Mouse (Mus musculus) neural tube, embryonic 12.5 days (tissue): Measurements from ENCODE around the gene Slitrk1. TPM values are rescaled to one million over a fixed set of nuclear protein-coding genes. Genes with fewer than 3 reads are reported as not detected.

Experiments
- ATAC-seq: fragments of 200-750 bp; cut with Nextera tagmentation; 2 replicates; pipeline ENCODE4 v1.8.0; 2017; ENCODE audit warnings: low read depth, mild to moderate bottlenecking, moderate TSS enrichment, moderate library complexity; ENCODE audit not compliant: low FRiP score
- H3K27ac ChIP-seq: fragments of 300-500 bp; sonication (generic); 2 replicates; pipeline ENCODE4 v1.5.1; 2016
- H3K27me3 ChIP-seq: fragments of 300-500 bp; sonication (generic); replicated peaks from 2 replicates; pipeline ENCODE4 v1.6.1; 2016; ENCODE audit warnings: mild to moderate bottlenecking
- H3K36me3 ChIP-seq: fragments of 300-500 bp; sonication (generic); 2 replicates; pipeline ENCODE4 v1.6.1; 2016; ENCODE audit warnings: mild to moderate bottlenecking
- H3K4me1 ChIP-seq: fragments of 300-500 bp; sonication (generic); 2 replicates; pipeline ENCODE4 v1.6.1; 2016
- H3K4me2 ChIP-seq: fragments of 300-500 bp; sonication (generic); replicated peaks from 2 replicates; pipeline ENCODE4 v1.6.1; 2016; ENCODE audit warnings: mild to moderate bottlenecking
- H3K4me3 ChIP-seq: fragments of 300-500 bp; sonication (generic); 2 replicates; pipeline ENCODE4 v1.5.1; 2016
- H3K9ac ChIP-seq: fragments of 300-500 bp; sonication (generic); 2 replicates; pipeline ENCODE4 v1.6.1; 2016; ENCODE audit warnings: mild to moderate bottlenecking
- H3K9me3 ChIP-seq: fragments of 300-500 bp; sonication (generic); 2 replicates; pipeline ENCODE4 v1.6.1; 2016; ENCODE audit warnings: mild to moderate bottlenecking
- WGBS: fragments of 180-500 bp; shearing (Covaris S2); methylation state at CpG from one replicate; pipeline ENCODE4 v1.1.7; 2016; 5-methylcytosine and 5-hydroxymethylcytosine counted together
- polyA plus RNA-seq: library from polyadenylated mRNA; unstranded; fragments of >200 nt; fragmentation: Nextera tagmentation; extraction: Ambion mirVana; gene quantifications from 2 replicates; pipeline ENCODE4 v1.2.1, GENCODE M21; 2016

Gene Slitrk1
- polyA plus RNA-seq: 21.2 and 22.7 TPM in 2 replicates

- under 1% methylated on average over 25 of the region's 25 CpGs for WGBS
- no peaks in the 10 kb centered on the region for H3K9me3 ChIP-seq
- ATAC-seq: peak; percentile 69
Measured at GRCm38 (mm10) chr14:108913714-108914263, at the start of gene Slitrk1. Gene Slitrk1, minus strand, starts transcription at chr14:108914158.

GRCm38 (mm10) chr14:108935777-108936176 is 21.8 kb upstream of the Slitrk1 start:
- Histone ChIP-seq H3K9ac (no peak overlapping the region), H3K36me3 (no peaks in the 10 kb centered on the region), H3K27ac (no peak overlapping the region), H3K4me1 (no peaks in the 10 kb centered on the region), H3K4me3 (no peak overlapping the region), H3K9me3 (no peaks in the 10 kb centered on the region), H3K27me3 (no peaks in the 10 kb centered on the region), H3K4me2 (no peak overlapping the region)
- 76% methylated on average over 1 of the region's 1 CpGs for WGBS
- ATAC-seq: no peak

More at GRCm38 (mm10) chr14:108913714-108914263, at the start of gene Slitrk1:
- Histone ChIP-seq H3K9ac (peak within 1 kb of the TSS; percentile 74), H3K4me3 (peak within 1 kb of the TSS; percentile 52), H3K27ac (peak within 1 kb of the TSS; percentile 67), H3K4me2 (peak within 1 kb of the TSS; percentile 79), H3K4me1 (peaks cover 16% of the 10 kb centered on the region), H3K27me3 (0 out of 2 replicates have a peak, but pooled peaks cover 2% of the 10 kb centered on the region), H3K36me3 (no peaks in the 10 kb centered on the region)

- Histone ChIP-seq H3K27ac (no peak overlapping the region), H3K9me3 (no peaks in the 10 kb centered on the region), H3K27me3 (0 out of 2 replicates have a peak, but pooled peaks cover 2% of the 10 kb centered on the region), H3K4me2 (peak overlapping the region; percentile 79), H3K36me3 (no peaks in the 10 kb centered on the region), H3K4me1 (peaks cover 16% of the 10 kb centered on the region), H3K9ac (no peak overlapping the region), H3K4me3 (peak overlapping the region; percentile 52)
- no peak for ATAC-seq
- 8% methylated on average over 16 of the region's 16 CpGs for WGBS
Measured at GRCm38 (mm10) chr14:108914336-108914735, 378 bp upstream of the Slitrk1 start.

- no peaks in the 10 kb centered on the region for H3K36me3 ChIP-seq
- 0 out of 2 replicates have a peak, but pooled peaks cover 2% of the 10 kb centered on the region for H3K27me3 ChIP-seq
- under 1% methylated on average over 21 of the region's 21 CpGs for WGBS
- peak overlapping the region; percentile 74 for H3K9ac ChIP-seq
- peak overlapping the region; percentile 67; the same call in 1 of the 2 replicates for H3K27ac ChIP-seq
- peaks cover 16% of the 10 kb centered on the region for H3K4me1 ChIP-seq
- peak overlapping the region; percentile 79 for H3K4me2 ChIP-seq
- no peaks in the 10 kb centered on the region for H3K9me3 ChIP-seq
- ATAC-seq: no peak
- H3K4me3 ChIP-seq: peak overlapping the region; percentile 52
Measured at GRCm38 (mm10) chr14:108912876-108913490, 975 bp downstream of the Slitrk1 start.

GRCm38 (mm10) chr14:108912021-108912875 is 1.7 kb downstream of the Slitrk1 start:
- Histone ChIP-seq H3K4me3 (peak overlapping the region; percentile 52), H3K4me1 (peaks cover 16% of the 10 kb centered on the region), H3K36me3 (no peaks in the 10 kb centered on the region), H3K27me3 (0 out of 2 replicates have a peak, but pooled peaks cover 2% of the 10 kb centered on the region), H3K27ac (peak overlapping the region; percentile 67; the same call in 1 of the 2 replicates), H3K9ac (peak overlapping the region; percentile 74), H3K9me3 (no peaks in the 10 kb centered on the region), H3K4me2 (peak overlapping the region; percentile 79)
- 1% methylated on average over 24 of the region's 24 CpGs for WGBS
- ATAC-seq: peak; percentile 42

- H3K9ac ChIP-seq: peak overlapping the region; percentile 74
- WGBS: 1% methylated on average over 24 of the region's 24 CpGs
- H3K4me2 ChIP-seq: peak overlapping the region; percentile 79
- 0 out of 2 replicates have a peak, but pooled peaks cover 2% of the 10 kb centered on the region for H3K27me3 ChIP-seq
- ATAC-seq: peak; percentile 17
- no peaks in the 10 kb centered on the region for H3K36me3 ChIP-seq
- H3K27ac ChIP-seq: peak overlapping the region; percentile 43; the same call in 1 of the 2 replicates
- H3K9me3 ChIP-seq: no peaks in the 10 kb centered on the region
- H3K4me3 ChIP-seq: peak overlapping the region; percentile 52
- peaks cover 16% of the 10 kb centered on the region for H3K4me1 ChIP-seq
Measured at GRCm38 (mm10) chr14:108911138-108911841, 2.7 kb downstream of the Slitrk1 start.

- 0 out of 2 replicates have a peak, but pooled peaks have one; percentile 1 for ATAC-seq
- Histone ChIP-seq H3K9ac (peak overlapping the region; percentile 74), H3K27ac (peak overlapping the region; percentile 43; the same call in 1 of the 2 replicates), H3K36me3 (no peaks in the 10 kb centered on the region), H3K4me3 (peak overlapping the region; percentile 52), H3K4me2 (peak overlapping the region; percentile 79), H3K9me3 (no peaks in the 10 kb centered on the region), H3K4me1 (peaks cover 16% of the 10 kb centered on the region), H3K27me3 (0 out of 2 replicates have a peak, but pooled peaks cover 2% of the 10 kb centered on the region)
- WGBS: 2% methylated on average over 19 of the region's 19 CpGs
Measured at GRCm38 (mm10) chr14:108910449-108911137, 3.4 kb downstream of the Slitrk1 start.

GRCm38 (mm10) chr14:108909336-108909953 is 4.5 kb downstream of the Slitrk1 start:
- 5% methylated on average over 6 of the region's 6 CpGs for WGBS
- peak overlapping the region; percentile 22; the same call in 1 of the 2 replicates for H3K4me3 ChIP-seq
- H3K9me3 ChIP-seq: no peaks in the 10 kb centered on the region
- H3K9ac ChIP-seq: no peak overlapping the region
- no peaks in the 10 kb centered on the region for H3K36me3 ChIP-seq
- no peak for ATAC-seq
- 0 out of 2 replicates have a peak, but pooled peaks cover 2% of the 10 kb centered on the region for H3K27me3 ChIP-seq
- peak overlapping the region; percentile 79 for H3K4me2 ChIP-seq
- no peak overlapping the region for H3K27ac ChIP-seq
- H3K4me1 ChIP-seq: peaks cover 16% of the 10 kb centered on the region

GRCm38 (mm10) chr14:108898601-108899000 is 15.4 kb downstream of the Slitrk1 start:
- no peaks in the 10 kb centered on the region for H3K4me1 ChIP-seq
- no peak for ATAC-seq
- H3K27ac ChIP-seq: no peak overlapping the region
- H3K36me3 ChIP-seq: no peaks in the 10 kb centered on the region
- 80% methylated on average over 7 of the region's 7 CpGs for WGBS
- H3K4me2 ChIP-seq: no peak overlapping the region
- H3K4me3 ChIP-seq: no peak overlapping the region
- H3K9ac ChIP-seq: no peak overlapping the region
- no peaks in the 10 kb centered on the region for H3K9me3 ChIP-seq
- H3K27me3 ChIP-seq: no peaks in the 10 kb centered on the region

- H3K9me3 ChIP-seq: no peaks in the 10 kb centered on the region
- no peak overlapping the region for H3K4me3 ChIP-seq
- WGBS: 53% methylated on average over 2 of the region's 2 CpGs
- no peak overlapping the region for H3K9ac ChIP-seq
- H3K4me1 ChIP-seq: no peaks in the 10 kb centered on the region
- ATAC-seq: no peak
- no peaks in the 10 kb centered on the region for H3K36me3 ChIP-seq
- no peak overlapping the region for H3K4me2 ChIP-seq
- no peak overlapping the region for H3K27ac ChIP-seq
- H3K27me3 ChIP-seq: no peaks in the 10 kb centered on the region
Measured at GRCm38 (mm10) chr14:108895456-108895855, 18.5 kb downstream of the Slitrk1 start.

- ATAC-seq: no peak
Measured at GRCm38 (mm10) chr14:108867816-108868215, 46.1 kb downstream of the Slitrk1 start.

More at GRCm38 (mm10) chr14:108867816-108868215, 46.1 kb downstream of the Slitrk1 start:
- H3K27ac ChIP-seq: no peak overlapping the region
- no peaks in the 10 kb centered on the region for H3K36me3 ChIP-seq
- no peaks in the 10 kb centered on the region for H3K9me3 ChIP-seq
- H3K27me3 ChIP-seq: no peaks in the 10 kb centered on the region
- H3K4me3 ChIP-seq: no peak overlapping the region
- H3K4me2 ChIP-seq: no peak overlapping the region
- H3K9ac ChIP-seq: no peak overlapping the region
- H3K4me1 ChIP-seq: no peaks in the 10 kb centered on the region
